Mouse (Mus musculus) kidney, embryonic 15.5 days (tissue): ENCODE data around the gene Ckmt1. TPM values are rescaled to one million over a fixed set of nuclear protein-coding genes. Genes with fewer than 3 reads are reported as not detected.

Experiments used
- polyA plus RNA-seq: library from polyadenylated mRNA; unstranded; fragments of >200 nt; fragmentation: Nextera tagmentation; extraction: Ambion mirVana; gene quantifications from 2 replicates; pipeline ENCODE4 v1.2.1, GENCODE M21; 2015

Ckmt1 gene
- polyA plus RNA-seq, 1 experiment from 2014 or later = 16.9 TPM

Other genes with a start within 250 kb of the Ckmt1 start
- 0.17 and 0.25 TPM in 2 replicates for gene Tgm7, start 247.9 kb upstream of the Ckmt1 start, polyA plus RNA-seq
- 21.3 and 21.9 TPM in 2 replicates for gene Adal, start 217.3 kb upstream of the Ckmt1 start, polyA plus RNA-seq
- 22.8 and 24.5 TPM in 2 replicates for gene Lcmt2, start 217.1 kb upstream of the Ckmt1 start, polyA plus RNA-seq
- gene Tubgcp4, start 187.1 kb upstream of the Ckmt1 start, polyA plus RNA-seq = 57.2 and 57.6 TPM in 2 replicates
- 12.6 and 13.8 TPM in 2 replicates for gene Zscan29, start 186.6 kb upstream of the Ckmt1 start, polyA plus RNA-seq
- 72.9 and 73.7 TPM in 2 replicates for gene Trp53bp1, start 86.3 kb upstream of the Ckmt1 start, polyA plus RNA-seq
- gene Map1a, start 68.1 kb upstream of the Ckmt1 start, polyA plus RNA-seq = 3.1 and 3.2 TPM in 2 replicates
- gene Ppip5k1, start 2.3 kb upstream of the Ckmt1 start, polyA plus RNA-seq = 12.6 and 14.5 TPM in 2 replicates
- gene Strc, start 29.5 kb downstream of the Ckmt1 start, polyA plus RNA-seq = not detected in 2 replicates
- gene Pdia3, start 56.1 kb downstream of the Ckmt1 start, polyA plus RNA-seq = 811 and 867 TPM in 2 replicates
- 1.8 and 2.7 TPM in 2 replicates for gene Catsper2, start 56.1 kb downstream of the Ckmt1 start, polyA plus RNA-seq
- gene Ell3, start 86.6 kb downstream of the Ckmt1 start, polyA plus RNA-seq = 11.2 and 12.9 TPM in 2 replicates
- 482 and 510 TPM in 2 replicates for gene Serf2, start 91.5 kb downstream of the Ckmt1 start, polyA plus RNA-seq
- gene Hypk, start 95.6 kb downstream of the Ckmt1 start, polyA plus RNA-seq = 119 and 120 TPM in 2 replicates
- 0.06 and 0.10 TPM in 2 replicates for gene Serinc4, start 99.1 kb downstream of the Ckmt1 start, polyA plus RNA-seq
- gene Mfap1b, start 116.4 kb downstream of the Ckmt1 start, polyA plus RNA-seq = 53.7 and 54.3 TPM in 2 replicates
- gene Mfap1a, start 149.0 kb downstream of the Ckmt1 start, polyA plus RNA-seq = 28.2 and 29.4 TPM in 2 replicates
- 9.3 and 9.7 TPM in 2 replicates for gene Wdr76, start 149.0 kb downstream of the Ckmt1 start, polyA plus RNA-seq